ENCODE assay signal across 18 mouse cellular contexts in genomic region chr5:34714816-34715215, GRCm38 (mm10).
"Had no signal": no experiment of that assay in that cellular context is flagged by ENCODE, and none has a peak within 500 bp of the region (broad histone marks: within the 10 kb centered on the region; RNA-seq: fewer than 3 reads in every experiment).

No protein-coding gene starts in this region.

- H3K4me1 ChIP-seq: midbrain, embryonic 10.5 days; neural tube, embryonic 13.5 days; neural tube, embryonic 15.5 days had no signal

- H3K36me3 ChIP-seq: midbrain, embryonic 10.5 days; midbrain, embryonic 12.5 days; neural tube, embryonic 13.5 days; neural tube, embryonic 15.5 days had no signal

- DNase-seq: lung, adult 18-20 months; lung, embryonic 14.5 days; lung, postnatal 10 days; lung, postnatal 4 days; midbrain, embryonic 14.5 days; retina, postnatal 1 day; right cerebral cortex, adult 18-20 months; right cerebral cortex, postnatal 25 days; right cerebral cortex, postnatal 4 days; spleen, adult 18-20 months; thymus, adult 18-20 months; thymus, postnatal 14 days; thymus, postnatal 4 days had no signal

- H3K27ac ChIP-seq: midbrain, embryonic 10.5 days; midbrain, embryonic 12.5 days; neural tube, embryonic 13.5 days; neural tube, embryonic 15.5 days had no signal

- H3K27me3 ChIP-seq: midbrain, embryonic 12.5 days; neural tube, embryonic 13.5 days; neural tube, embryonic 15.5 days had no signal

- H3K4me3 ChIP-seq: midbrain, embryonic 10.5 days; midbrain, embryonic 12.5 days; myocyte; neural tube, embryonic 13.5 days; neural tube, embryonic 15.5 days had no signal
